Mouse (Mus musculus) limb, embryonic 14.5 days (tissue): ENCODE results near the gene Cyp19a1. TPM values are rescaled to one million over a fixed set of nuclear protein-coding genes. Genes with fewer than 3 reads are reported as not detected.

Experiments used
- ATAC-seq: fragments of 200-750 bp; cut with Nextera tagmentation; 2 replicates; pipeline ENCODE4 v1.8.0; 2017; ENCODE audit warnings: low read depth, moderate number of reproducible peaks, moderate TSS enrichment; ENCODE audit not compliant: low FRiP score
- DNase-seq: peaks from one replicate; pipeline ENCODE4 v3.0.0-alpha.2; 2015; ENCODE audit warnings: low spot score
- H3K27ac ChIP-seq: fragments of 300-500 bp; sonication (generic); replicated peaks from 2 replicates; pipeline ENCODE4 v1.5.1; 2014; ENCODE audit warnings: low read depth, mild to moderate bottlenecking, low read length, moderate library complexity, mixed read lengths
- H3K27me3 ChIP-seq: fragments of 300-500 bp; sonication (generic); 2 replicates; pipeline ENCODE4 v1.6.1; 2014; ENCODE audit warnings: low read length, mixed read lengths; ENCODE audit not compliant: control insufficient read depth, insufficient read depth
- H3K36me3 ChIP-seq: fragments of 300-500 bp; sonication (generic); 2 replicates; pipeline ENCODE4 v1.6.1; 2014; ENCODE audit warnings: mild to moderate bottlenecking, low read length, moderate library complexity, mixed read lengths; ENCODE audit not compliant: control insufficient read depth, insufficient read depth
- H3K4me1 ChIP-seq: fragments of 300-500 bp; sonication (generic); 2 replicates; pipeline ENCODE4 v1.6.1; 2014; ENCODE audit warnings: antibody characterized with exemption, low read length, mixed read lengths; ENCODE audit not compliant: control insufficient read depth, insufficient read depth
- H3K4me2 ChIP-seq: fragments of 300-500 bp; sonication (generic); replicated peaks from 2 replicates; pipeline ENCODE4 v1.6.1; 2014; ENCODE audit warnings: low read depth, mild to moderate bottlenecking, low read length, moderate library complexity; ENCODE audit not compliant: severe bottlenecking
- H3K4me3 ChIP-seq: fragments of 300-500 bp; sonication (generic); replicated peaks from 2 replicates; pipeline ENCODE4 v1.5.1; 2014; ENCODE audit warnings: low read length
- H3K9ac ChIP-seq: fragments of 300-500 bp; sonication (generic); 2 replicates; pipeline ENCODE4 v1.6.1; 2014; ENCODE audit warnings: mild to moderate bottlenecking, low read depth, low read length, moderate library complexity; ENCODE audit not compliant: severe bottlenecking
- H3K9me3 ChIP-seq: fragments of 300-500 bp; sonication (generic); 2 replicates; pipeline ENCODE4 v1.6.1; 2016; ENCODE audit warnings: low read length; ENCODE audit not compliant: control insufficient read depth
- POLR2A ChIP-seq: fragments of 200-500 bp; IDR thresholded peaks from 2 replicates; pipeline ENCODE4 v1.8.0; 2012; ENCODE audit warnings: inconsistent platforms, mild to moderate bottlenecking, moderate library complexity, borderline replicate concordance; ENCODE audit not compliant: insufficient read depth, insufficient read length; ENCODE audit errors: extremely low read depth
- WGBS: fragments of 180-500 bp; shearing (Covaris S2); extraction: QIAGEN DNeasy Blood & Tissue Kit; methylation state at CpG from one replicate; pipeline ENCODE4 v1.1.7; 2014; 5-methylcytosine and 5-hydroxymethylcytosine counted together
- polyA plus RNA-seq, 2 experiments: library from polyadenylated mRNA; depleted of rRNA in 1 of 2; stranded (reverse) in 1 of 2; unstranded in 1 of 2; fragments of >200 nt; fragmentation: Nextera tagmentation in 1 of 2; extraction: Ambion mirVana in 1 of 2; gene quantifications; 2 replicates each; pipeline versions ENCODE4 v1.2.1 to v1.2.3; 2012 to 2014

Gene Cyp19a1
- polyA plus RNA-seq, 2 experiments: 0.10 TPM; not detected in 1

- 70% methylated on average over 17 of the region's 17 CpGs for WGBS
- H3K36me3 ChIP-seq: no peaks in the 10 kb centered on the region
- H3K9me3 ChIP-seq: no peaks in the 10 kb centered on the region
These were observed 87.7 kb downstream of the Cyp19a1 start for GRCm38 (mm10) chr9:54180216-54180615.

GRCm38 (mm10) chr9:54169489-54169888 is 98.4 kb downstream of the Cyp19a1 start:
- no peak overlapping the region for H3K4me2 ChIP-seq
- no peak overlapping the region for H3K27ac ChIP-seq
- no peak for ATAC-seq
- H3K9ac ChIP-seq: no peak overlapping the region
- no peaks in the 10 kb centered on the region for H3K36me3 ChIP-seq
- H3K4me3 ChIP-seq: no peak overlapping the region
- H3K4me1 ChIP-seq: no peaks in the 10 kb centered on the region
- 44% methylated on average over 5 of the region's 5 CpGs for WGBS
- H3K9me3 ChIP-seq: no peaks in the 10 kb centered on the region
- no peak for TF ChIP-seq POLR2A
- no peaks in the 10 kb centered on the region for H3K27me3 ChIP-seq
- DNase-seq: peak; percentile 28

More at GRCm38 (mm10) chr9:54180216-54180615, 87.7 kb downstream of the Cyp19a1 start:
- Histone ChIP-seq H3K27ac (no peak overlapping the region), H3K4me1 (no peaks in the 10 kb centered on the region), H3K4me2 (no peak overlapping the region), H3K27me3 (no peaks in the 10 kb centered on the region), H3K9ac (no peak overlapping the region), H3K4me3 (no peak overlapping the region)
- DNase-seq (no peak), ATAC-seq (no peak)
- no peak for TF ChIP-seq POLR2A

GRCm38 (mm10) chr9:54168425-54168824 is 99.5 kb downstream of the Cyp19a1 start:
- H3K9ac ChIP-seq: no peak overlapping the region
- H3K27me3 ChIP-seq: no peaks in the 10 kb centered on the region
- 79% methylated on average over 10 of the region's 10 CpGs for WGBS
- H3K27ac ChIP-seq: no peak overlapping the region
- H3K36me3 ChIP-seq: no peaks in the 10 kb centered on the region
- ATAC-seq: no peak
- TF ChIP-seq POLR2A: no peak
- H3K9me3 ChIP-seq: no peaks in the 10 kb centered on the region
- no peak overlapping the region for H3K4me2 ChIP-seq
- DNase-seq: no peak
- no peak overlapping the region for H3K4me3 ChIP-seq
- H3K4me1 ChIP-seq: no peaks in the 10 kb centered on the region

GRCm38 (mm10) chr9:54163117-54163516 is 104.8 kb downstream of the Cyp19a1 start:
- Histone ChIP-seq H3K4me1 (no peaks in the 10 kb centered on the region), H3K4me3 (no peak overlapping the region), H3K9ac (no peak overlapping the region), H3K27ac (no peak overlapping the region), H3K9me3 (no peaks in the 10 kb centered on the region), H3K27me3 (no peaks in the 10 kb centered on the region), H3K4me2 (no peak overlapping the region), H3K36me3 (no peaks in the 10 kb centered on the region)
- 73% methylated on average over 5 of the region's 5 CpGs for WGBS
- no peak for TF ChIP-seq POLR2A
- DNase-seq (no peak), ATAC-seq (no peak)

GRCm38 (mm10) chr9:54153679-54154078 is 114.2 kb downstream of the Cyp19a1 start:
- ATAC-seq (peak; percentile 67; the same call in 1 of the 2 replicates), DNase-seq (peak; percentile 61)
- Histone ChIP-seq H3K4me3 (no peak overlapping the region), H3K9ac (no peak overlapping the region), H3K36me3 (no peaks in the 10 kb centered on the region), H3K27me3 (no peaks in the 10 kb centered on the region), H3K4me2 (no peak overlapping the region), H3K27ac (peak overlapping the region; percentile 58; the same call in 1 of the 2 replicates), H3K9me3 (no peaks in the 10 kb centered on the region), H3K4me1 (peaks cover 11% of the 10 kb centered on the region)
- no peak for TF ChIP-seq POLR2A
- WGBS: 18% methylated on average over 5 of the region's 5 CpGs

- Histone ChIP-seq H3K9me3 (no peaks in the 10 kb centered on the region), H3K9ac (no peak overlapping the region), H3K4me3 (no peak overlapping the region), H3K36me3 (no peaks in the 10 kb centered on the region), H3K4me2 (no peak overlapping the region), H3K27me3 (no peaks in the 10 kb centered on the region), H3K27ac (no peak overlapping the region), H3K4me1 (no peaks in the 10 kb centered on the region)
- no peak for ATAC-seq
- no peak for DNase-seq
- TF ChIP-seq POLR2A: no peak
- 91% methylated on average over 1 of the region's 1 CpGs for WGBS
These were observed 128.7 kb downstream of the Cyp19a1 start for GRCm38 (mm10) chr9:54139191-54139590.

Other genes with a start within 250 kb of the Cyp19a1 start
- gene Tnfaip8l3, start 199.7 kb downstream of the Cyp19a1 start, polyA plus RNA-seq (2012; rRNA removed): 1.3 and 1.7 TPM in 2 replicates
- gene Tnfaip8l3, start 199.7 kb downstream of the Cyp19a1 start, polyA plus RNA-seq (2014; fragmentation: Nextera tagmentation; extraction: Ambion mirVana): 1.8 and 2.3 TPM in 2 replicates
- gene Gldn, start 18.4 kb upstream of the Cyp19a1 start, polyA plus RNA-seq (2012; rRNA removed): 0.45 and 0.49 TPM in 2 replicates
- 0.72 and 0.79 TPM in 2 replicates for gene Gldn, start 18.4 kb upstream of the Cyp19a1 start, polyA plus RNA-seq (2014; fragmentation: Nextera tagmentation; extraction: Ambion mirVana)
- 7.3 and 7.9 TPM in 2 replicates for gene Dmxl2, start 233.5 kb upstream of the Cyp19a1 start, polyA plus RNA-seq (2012; rRNA removed)
- gene Dmxl2, start 233.5 kb upstream of the Cyp19a1 start, polyA plus RNA-seq (2014; fragmentation: Nextera tagmentation; extraction: Ambion mirVana): 6.4 TPM in 2 replicates